Mouse (Mus musculus): ENCODE measurements around the gene Rcl1. TPM values are rescaled to one million over a fixed set of nuclear protein-coding genes. Genes with fewer than 3 reads are reported as not detected.

Rcl1 gene
- total RNA-seq, 2 experiments from 2014 or later, result 16.4 to 19.0 TPM

DNA sequence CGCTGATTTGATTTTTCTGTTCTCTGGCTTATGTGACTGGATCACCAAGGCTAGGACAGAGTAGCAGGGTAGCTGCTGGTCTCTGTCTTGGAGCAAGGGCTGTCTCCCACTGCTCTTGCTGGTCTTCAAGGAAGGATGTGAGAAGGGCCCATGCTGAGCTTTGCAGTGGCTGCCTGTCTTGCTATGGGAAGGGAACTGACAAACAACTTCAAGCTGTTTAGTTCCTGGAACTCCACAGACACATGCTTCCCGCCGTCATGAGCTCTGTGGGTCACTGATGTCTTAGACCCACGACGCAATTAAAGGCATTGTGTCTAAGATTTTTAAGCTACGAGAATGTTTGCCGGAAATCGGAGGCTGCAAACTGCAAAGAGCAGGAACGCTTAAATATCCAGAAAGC is 45.6 kb downstream of the Rcl1 start:
- no peak for DNase-seq (ENCODE audit: low spot score in 2 of 2)

DNA sequence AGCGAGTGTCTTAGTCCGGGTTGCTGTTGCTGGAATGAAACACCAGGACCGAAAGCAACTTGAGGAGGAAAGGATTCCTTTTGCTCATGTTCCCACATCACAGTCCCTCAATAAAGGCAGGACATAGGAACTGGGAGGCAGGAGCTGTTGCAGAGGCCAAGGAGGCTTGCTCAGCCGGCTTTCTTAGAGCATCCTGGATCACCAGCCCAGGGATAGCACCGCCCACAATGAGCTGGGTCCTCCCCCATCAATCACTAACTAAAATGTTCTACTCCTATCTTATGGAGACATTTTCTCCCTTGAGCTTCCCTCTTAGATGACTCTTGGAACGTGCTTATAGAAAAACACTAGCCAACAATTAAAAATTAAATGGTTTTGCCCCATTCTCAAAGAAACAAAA is 48.4 kb downstream of the Rcl1 start:
- no peak for DNase-seq (ENCODE audit: low spot score in 2 of 2)

DNA sequence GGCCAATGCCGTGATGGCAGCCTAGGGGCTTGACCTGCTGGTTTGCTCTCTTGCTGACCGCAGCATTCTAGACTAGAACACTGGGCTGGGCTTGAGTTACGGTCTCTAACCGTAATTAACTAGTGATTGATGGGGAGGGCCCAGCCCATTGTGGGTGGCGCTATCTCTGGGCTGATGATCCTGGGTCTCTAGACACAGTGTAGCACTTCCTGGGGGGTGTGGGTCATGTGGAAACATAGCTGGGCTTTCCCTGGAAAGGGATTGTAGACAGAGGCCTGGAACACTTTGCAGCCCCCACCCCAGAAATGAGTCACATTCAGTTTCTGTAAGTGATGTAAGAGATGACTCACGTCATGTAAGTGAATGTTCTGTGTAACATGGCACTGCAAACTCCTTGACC is 48.9 kb downstream of the Rcl1 start:
- DNase-seq (ENCODE audit: low spot score in 2 of 2), result no peak

DNA sequence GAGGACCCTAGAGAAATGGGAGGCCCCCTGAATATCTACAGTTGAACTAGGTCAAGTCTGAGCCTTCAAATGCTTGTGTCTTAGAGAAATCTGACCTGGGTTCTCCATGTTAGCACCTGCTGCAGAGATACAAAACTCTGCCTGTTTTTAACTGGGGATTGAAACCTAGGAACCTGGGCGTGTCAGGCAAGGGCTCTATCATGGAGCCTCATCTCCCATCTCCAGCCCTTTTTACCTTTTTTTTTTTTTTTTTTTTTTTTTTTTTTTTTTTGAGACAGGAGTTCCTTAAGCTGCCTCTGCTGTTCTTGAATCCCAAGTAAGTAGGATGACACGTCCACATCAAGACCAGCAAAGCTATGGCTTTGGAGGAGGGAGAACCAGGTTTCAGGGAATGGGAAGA is 50.3 kb downstream of the Rcl1 start:
- no peak for DNase-seq (ENCODE audit: low spot score in 2 of 2)

DNA sequence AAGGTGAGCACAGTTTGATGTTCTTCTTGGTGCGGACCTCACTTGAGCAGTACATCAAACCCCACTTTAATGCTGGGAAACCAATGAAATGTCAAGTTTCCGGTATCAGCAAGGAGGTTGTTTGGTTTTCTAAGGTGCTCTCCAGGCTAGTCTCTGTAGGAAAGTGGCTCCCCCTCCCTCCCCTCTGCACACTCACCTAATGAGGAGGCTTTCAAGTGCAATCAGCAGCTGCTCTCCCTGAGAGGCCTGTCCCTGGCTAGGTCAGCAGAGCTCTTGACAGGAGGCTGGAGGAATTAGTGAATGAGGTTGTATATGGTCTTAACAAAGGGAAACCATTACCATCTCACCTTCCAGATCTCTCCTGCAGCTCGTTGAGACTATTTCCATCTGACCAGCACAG is 54.4 kb downstream of the Rcl1 start:
- no peak for DNase-seq (ENCODE audit: low spot score in 2 of 2)

DNA sequence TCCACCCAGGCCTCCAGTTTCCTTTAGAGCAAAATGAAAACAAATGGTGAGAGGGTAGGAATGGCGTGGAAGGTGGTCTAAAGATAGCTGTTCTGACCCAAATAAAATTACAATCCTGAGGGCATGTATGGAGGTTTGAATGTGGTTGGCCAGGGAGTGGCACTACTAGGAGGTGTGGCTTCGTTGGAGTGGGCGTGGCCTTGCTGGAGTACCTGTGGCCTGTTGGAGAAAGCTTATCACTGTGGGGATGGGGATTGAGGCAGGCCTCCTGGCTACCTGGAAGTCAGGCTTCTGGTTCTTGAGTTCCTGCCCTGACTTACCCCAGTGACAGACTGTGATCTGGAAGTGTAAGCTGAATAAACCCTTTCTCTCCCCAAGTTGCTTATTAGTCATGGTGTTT is 55.2 kb downstream of the Rcl1 start:
- no peak for DNase-seq (ENCODE audit: low spot score in 2 of 2)

DNA sequence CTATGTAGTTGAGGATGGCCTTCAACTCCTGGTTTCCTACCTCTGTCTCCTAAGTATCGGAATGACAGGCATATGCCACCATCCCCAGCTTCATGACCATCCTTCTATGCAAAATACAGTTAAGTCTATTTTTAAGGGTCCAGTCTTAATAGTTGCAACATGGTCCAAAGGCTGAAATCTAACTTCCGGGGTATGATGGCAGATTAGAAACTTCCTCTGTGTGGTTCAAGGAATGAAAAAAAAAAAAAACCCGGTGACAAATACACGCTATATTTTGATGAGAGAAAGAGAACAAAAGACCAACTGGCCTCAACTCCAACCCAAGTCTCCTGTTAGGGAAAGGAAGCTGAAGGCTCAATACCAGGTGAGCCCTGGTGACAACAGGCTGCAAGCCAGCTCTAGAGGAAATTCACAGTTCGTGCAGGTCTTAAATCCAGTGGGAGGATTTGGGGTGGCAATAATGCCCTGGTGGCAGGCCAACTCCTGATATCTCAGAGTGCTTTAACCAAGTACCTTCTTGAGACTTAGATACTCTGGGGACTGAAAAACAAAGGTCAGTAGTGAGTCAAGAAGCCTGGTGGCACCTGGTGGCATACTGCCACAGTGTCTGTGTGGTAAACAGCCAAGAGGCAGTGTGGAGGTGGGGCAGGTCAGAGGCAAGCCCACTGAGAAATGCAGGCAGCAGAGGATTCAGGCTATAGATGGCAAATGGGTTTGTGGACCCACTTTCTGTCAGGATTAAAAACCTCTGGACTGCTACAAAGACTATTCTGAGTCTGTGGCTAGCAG is 56.7 kb downstream of the Rcl1 start:
- no peak for DNase-seq (ENCODE audit: low spot score in 2 of 2)

DNA sequence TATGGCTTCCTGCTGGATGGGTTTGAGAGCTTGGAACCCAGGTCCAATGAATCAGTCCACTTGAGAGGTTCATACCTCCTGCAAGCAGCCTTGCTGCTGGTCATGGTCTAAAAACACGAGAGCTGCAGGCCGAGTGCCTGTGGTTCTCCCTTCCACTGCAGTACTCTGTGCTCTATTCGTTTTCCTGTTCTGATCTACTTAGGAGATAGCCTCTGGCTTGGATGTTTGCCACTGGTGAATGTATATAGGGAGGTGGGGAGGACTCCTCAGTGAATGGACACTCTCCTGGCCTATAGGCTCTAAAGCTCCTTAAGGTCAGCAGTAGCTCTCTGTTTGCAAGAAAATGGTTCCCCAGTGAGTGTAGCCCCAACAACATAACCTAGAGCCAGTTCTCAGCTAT is 57.3 kb downstream of the Rcl1 start:
- no peak for DNase-seq (ENCODE audit: low spot score in 2 of 2)

DNA sequence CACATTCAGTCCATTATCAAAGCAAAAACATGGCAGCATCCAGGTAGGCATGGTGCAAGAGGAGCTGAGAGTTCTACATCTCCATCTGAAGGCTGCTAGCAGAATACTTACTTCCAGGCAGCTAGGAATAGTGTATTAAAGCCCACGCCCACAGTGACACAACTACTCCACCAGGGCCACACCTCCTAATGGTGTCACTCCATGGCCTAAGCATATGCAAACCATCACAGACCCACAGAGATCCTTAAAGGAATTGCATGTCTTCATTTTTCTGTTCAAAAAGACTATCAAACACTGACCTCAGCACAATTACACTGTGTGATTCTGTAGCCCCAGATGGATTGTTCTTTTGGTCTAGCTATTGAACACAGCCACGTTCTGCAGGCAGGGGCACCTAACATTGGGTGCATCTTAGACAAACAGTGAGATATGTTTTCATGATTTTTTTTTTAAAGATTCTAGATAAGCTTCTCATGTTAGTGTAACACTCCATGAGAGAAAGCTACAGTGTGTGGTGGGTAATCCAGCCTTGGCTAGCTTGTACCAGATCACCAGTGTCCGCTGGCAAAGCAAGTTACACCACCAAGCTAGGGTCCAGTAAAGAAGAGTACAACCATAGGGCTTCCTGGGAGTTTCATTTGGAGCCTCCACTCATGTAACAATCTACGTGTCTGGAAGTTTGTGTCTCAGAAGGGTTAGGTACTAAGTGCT is 62.8 kb downstream of the Rcl1 start:
- no peak for DNase-seq (ENCODE audit: low spot score in 2 of 2)

DNA sequence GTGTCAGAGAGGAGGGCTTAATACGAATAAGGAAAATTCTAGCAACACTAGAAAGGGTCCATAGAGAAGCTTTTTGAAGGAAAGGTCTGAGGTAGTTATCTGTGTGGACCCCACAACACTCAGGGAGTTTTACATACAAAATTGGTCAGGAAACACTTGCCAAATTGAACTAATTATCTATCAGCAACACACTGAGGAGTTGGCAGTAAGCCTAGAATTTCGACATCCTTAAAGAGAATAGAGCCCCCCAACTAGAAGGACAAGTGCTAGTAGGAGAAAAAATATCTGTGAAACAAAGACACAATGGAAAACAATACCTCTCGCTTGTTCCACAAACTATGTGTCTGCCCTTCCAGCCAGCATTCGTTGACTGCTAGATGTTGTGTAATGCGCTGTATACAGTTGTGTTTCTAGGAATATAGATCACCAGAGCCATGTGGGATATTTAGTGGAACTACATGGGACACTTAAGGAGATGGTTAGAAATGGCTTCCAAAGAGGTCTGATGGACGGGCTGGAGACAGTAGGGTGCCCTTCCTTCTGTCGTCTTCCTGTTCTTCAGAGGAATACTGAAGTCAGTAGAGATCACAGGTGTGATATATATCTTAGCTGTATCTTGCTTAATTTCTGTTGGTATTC is 63.5 kb downstream of the Rcl1 start:
- DNase-seq (ENCODE audit: low spot score in 2 of 2), result no peak

DNA sequence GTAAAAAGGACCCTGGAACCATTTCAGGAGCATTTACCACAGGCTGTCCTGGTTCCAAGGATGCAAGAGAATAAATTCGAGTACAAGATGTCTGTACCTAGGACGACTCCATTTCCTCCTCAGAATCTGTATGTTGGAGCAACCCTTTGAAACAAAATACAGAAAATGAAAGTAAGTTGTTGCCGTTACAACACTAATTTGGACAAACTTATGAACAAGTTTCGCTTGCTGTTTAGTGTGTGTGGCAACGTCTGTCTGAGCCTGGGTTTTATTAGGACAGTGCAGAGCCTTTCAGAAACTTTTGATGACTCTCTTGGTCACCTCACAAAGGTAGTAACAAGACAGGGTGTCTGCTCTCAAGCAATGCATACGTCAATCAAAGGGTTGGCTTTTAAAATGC is 66.8 kb downstream of the Rcl1 start:
- DNase-seq (ENCODE audit: low spot score in 2 of 2), result no peak

DNA sequence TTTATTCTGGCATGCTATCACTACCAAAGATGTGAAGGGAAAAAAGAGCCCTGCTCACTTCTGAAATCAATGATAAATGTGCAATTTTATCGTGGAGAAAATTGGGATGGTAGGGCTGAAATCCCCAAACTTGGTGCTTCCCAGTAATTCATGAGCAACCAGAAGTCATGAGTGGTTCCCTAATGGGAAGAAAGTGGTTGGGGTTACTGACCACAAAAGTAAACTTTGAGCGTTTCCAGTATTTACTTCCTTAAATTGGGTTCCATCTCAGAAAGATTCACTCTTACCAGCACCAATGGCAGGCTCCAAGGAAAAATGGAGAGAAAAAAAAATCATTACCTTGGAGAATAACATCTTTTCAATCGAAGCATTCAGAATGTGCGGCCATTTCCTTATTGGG is 79.2 kb downstream of the Rcl1 start:
- no peak for DNase-seq (ENCODE audit: low spot score in 2 of 2)

DNA sequence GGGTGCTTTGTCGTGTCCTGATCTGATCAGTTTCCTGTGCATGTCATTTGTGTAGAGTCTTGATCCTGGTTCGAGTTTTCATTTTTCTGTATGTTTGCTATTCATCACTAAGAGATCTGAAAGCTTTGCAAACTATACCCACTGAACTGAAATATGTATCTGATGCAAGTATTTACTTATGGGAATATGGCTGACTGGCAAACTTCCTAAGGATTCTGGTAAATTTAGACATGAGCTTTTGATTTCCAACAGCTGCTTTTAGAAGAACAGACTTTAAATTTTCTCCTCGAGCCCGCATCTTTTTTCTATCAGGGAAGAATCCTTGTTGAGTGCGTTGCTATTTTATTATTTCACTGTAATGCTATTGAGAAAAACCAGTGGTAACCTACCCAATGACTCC is 81.0 kb downstream of the Rcl1 start:
- DNase-seq (ENCODE audit: low spot score in 2 of 2), result no peak

DNA sequence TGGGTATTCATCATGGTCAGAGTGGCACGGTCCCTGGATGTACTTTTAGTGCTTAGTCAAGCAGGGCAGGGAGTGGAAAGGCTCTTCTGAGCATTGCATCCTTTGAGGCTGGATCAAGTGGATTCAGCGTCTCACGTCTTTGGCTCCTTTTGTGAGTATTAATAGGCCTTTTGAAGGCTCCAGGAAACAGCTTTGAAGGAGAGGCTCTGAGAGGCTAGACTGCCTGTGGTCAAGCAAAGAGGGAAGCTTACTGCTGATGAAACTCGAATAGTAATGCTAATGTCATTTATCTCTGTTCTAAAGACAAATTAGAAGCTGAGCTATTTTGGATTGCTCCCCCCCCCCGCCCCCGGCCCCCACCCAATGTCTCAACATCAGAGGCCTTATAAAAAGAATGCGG is 83.9 kb downstream of the Rcl1 start:
- no peak for DNase-seq (ENCODE audit: low spot score in 2 of 2)

DNA sequence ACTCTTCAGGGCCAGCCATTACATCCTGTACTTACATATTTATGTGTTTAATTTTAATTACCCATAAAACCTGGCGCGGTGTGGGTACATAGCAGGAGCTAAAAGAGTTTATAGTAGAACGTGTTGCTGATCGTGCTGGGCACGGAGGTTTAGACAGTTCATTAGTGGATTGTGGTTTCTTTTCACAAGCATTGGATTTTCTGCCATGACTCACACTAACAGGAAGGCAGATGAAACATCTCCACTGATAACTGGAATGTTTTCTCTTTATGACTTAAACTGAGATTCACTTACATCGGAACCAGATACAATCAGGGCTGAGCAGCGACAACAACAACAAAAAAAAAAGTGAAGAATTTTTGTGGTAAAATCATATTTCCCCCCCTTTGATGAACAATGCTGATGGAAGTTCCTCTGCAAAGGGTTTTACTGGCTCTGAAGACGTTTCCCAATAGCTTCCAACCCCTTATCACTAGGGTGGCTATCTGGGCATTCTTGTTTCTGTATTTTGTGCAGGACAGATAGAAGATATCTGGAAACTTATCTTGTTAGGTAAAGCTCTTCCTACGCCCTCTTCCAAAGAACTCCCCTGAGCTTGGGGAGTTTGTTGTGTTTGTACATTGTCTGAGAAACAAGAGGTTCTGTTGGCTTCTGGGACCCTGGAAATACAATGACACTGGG is 84.5 kb downstream of the Rcl1 start:
- no peak for DNase-seq (ENCODE audit: low spot score in 2 of 2)

DNA sequence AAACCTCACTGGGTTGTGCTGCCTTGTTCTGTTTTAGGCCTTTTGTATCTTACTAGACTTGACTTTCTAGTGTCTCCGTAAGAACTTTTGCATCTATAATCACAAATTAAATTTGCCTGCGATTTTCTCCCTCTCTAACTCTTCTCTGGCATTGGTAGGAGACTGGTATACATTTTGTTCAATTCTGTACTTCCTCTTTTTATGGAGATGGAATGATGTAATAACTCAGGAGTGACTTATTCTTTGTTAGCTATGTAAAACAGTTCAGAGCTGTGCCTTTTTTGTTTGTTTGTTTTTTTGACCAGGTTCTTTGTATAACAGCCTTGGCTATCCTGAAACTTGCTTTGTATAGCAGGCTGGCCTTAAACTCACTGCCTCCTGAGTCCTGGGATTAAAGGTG is 87.7 kb downstream of the Rcl1 start:
- no peak for DNase-seq (ENCODE audit: low spot score in 2 of 2)

Small RNAs within 50 kb of the gene (microRNA-seq; reads per million reads assigned to microRNA genes)
- gene Mir101b, result 342 to 372 reads per million in 2 experiments

Other genes with a start within 250 kb of the Rcl1 start
- gene Plpp6, start 137.4 kb upstream of the Rcl1 start, total RNA-seq (2021), result 10 to 100 TPM; 52.1 to 52.3 TPM
- 1 to 10 TPM; 6.8 to 7.5 TPM for gene 4430402I18Rik, start 133.6 kb upstream of the Rcl1 start, total RNA-seq (2021)
- 100 to 1,000 TPM in 1 of 2 experiments, 10 to 100 TPM in 1; 99.4 to 102 TPM for gene Cdc37l1, start 111.0 kb upstream of the Rcl1 start, total RNA-seq (2021)
- gene Ak3, start 53.4 kb upstream of the Rcl1 start, total RNA-seq (2021), result 10 to 100 TPM; 53.7 to 54.9 TPM
- gene Jak2, start 150.5 kb downstream of the Rcl1 start, total RNA-seq (2021), result 10 to 100 TPM; 34.8 to 43.3 TPM
- under 1 TPM; 0.52 to 0.93 TPM for gene Insl6, start 224.0 kb downstream of the Rcl1 start, total RNA-seq (2021)
- gene Rln1, start 233.3 kb downstream of the Rcl1 start, total RNA-seq (2021), result 1 to 10 TPM in 1 of 2 experiments, under 1 TPM in 1; 0.84 to 1.8 TPM

Measured in left cerebral cortex, adult 18-20 months (tissue).